Mouse (Mus musculus): ENCODE data around the gene Cenps. TPM values are rescaled to one million over a fixed set of nuclear protein-coding genes. Genes with fewer than 3 reads are reported as not detected.

Gene Cenps
- total and polyA plus RNA-seq, 3 experiments: 19.5 to 74.6 (median 43.7) TPM

DNA sequence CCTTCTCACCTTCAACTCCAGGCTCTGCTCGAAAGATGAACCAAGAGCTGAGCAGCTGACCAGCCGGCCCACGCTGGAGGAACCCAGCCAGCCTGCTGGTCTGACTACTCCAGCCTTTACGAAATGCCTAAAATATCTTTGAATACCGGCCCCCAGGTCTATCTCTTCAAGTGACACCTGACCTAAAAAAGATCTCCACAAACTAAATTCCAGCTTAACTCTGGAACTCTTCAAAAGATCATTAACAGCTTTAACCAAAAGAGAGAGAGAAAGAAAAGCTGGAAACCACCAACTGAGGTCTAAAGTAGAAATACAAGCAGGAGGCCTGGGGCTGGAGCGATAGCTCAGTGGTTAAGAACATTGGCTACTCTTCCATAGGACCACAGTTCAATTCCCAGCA lies 57.8 kb downstream of the Cenps start:
- DNase-seq (ENCODE audit: extremely low read depth): no peak
- Histone ChIP-seq H3K79me2 (replicated peaks; ENCODE audit: control insufficient read depth, extremely low read depth, insufficient read depth, poor library complexity, severe bottlenecking) (peaks cover 16% of the 10 kb centered on the region; the same call in 1 of the 2 replicates), H3K4me2 (ENCODE audit: insufficient read depth, low read depth, poor library complexity, severe bottlenecking) (no peak overlapping the region), H3K4me3 (replicated peaks in 1 of 3; ENCODE audit: low read depth in 2 of 3, low read length in 2 of 3, poor library complexity in 1 of 3) (no peak overlapping the region), H3K27me3 (replicated peaks) (no peaks in the 10 kb centered on the region), H3K9ac (ENCODE audit: insufficient read depth, low read depth) (no peak overlapping the region), H3K27ac (ENCODE audit: insufficient read depth, low read depth) (no peak overlapping the region), H3K36me3 (replicated peaks in 1 of 2; ENCODE audit: control insufficient read depth in 1 of 2, insufficient read depth in 1 of 2, low read length in 1 of 2) (peaks cover 7 to 64% of the 10 kb centered on the region in 2 experiments), H3K9me3 (replicated peaks; ENCODE audit: low read length) (no peaks in the 10 kb centered on the region), H3K4me1 (ENCODE audit: control insufficient read depth in 1 of 2, insufficient read depth in 2 of 2) (peaks cover 0 to 47% of the 10 kb centered on the region in 2 experiments; a peak in 2 of 4 replicates)
- dilution Hi-C loops (cut with MboI; ENCODE audit: extremely low pct_ligation_motif_present, extremely low pct_unique_long_range_greater_than_20kb, low sequenced_read_pairs): no loop called here
- no peak for TF ChIP-seq PAX5 (IDR thresholded peaks at IDR 0.05; ENCODE audit: low read length)
- no peak for TF ChIP-seq BHLHE40 (IDR thresholded peaks at IDR 0.05; ENCODE audit: low read depth, low read length)
- TF ChIP-seq SMC3 (IDR thresholded peaks at IDR 0.05; ENCODE audit: low read depth, low read length): no peak
- TF ChIP-seq MYC (IDR thresholded peaks at IDR 0.05; ENCODE audit: low read depth, low read length): no peak
- no peak for TF ChIP-seq IRF4 (IDR thresholded peaks at IDR 0.05; ENCODE audit: low read depth, low read length)
- no peak for TF ChIP-seq ETS1 (conservative IDR thresholded peaks at IDR 0.05; ENCODE audit: low read depth, low read length)
- TF ChIP-seq ZNF384 (IDR thresholded peaks at IDR 0.05; ENCODE audit: low read depth, low read length): no peak
- no peak for TF ChIP-seq JUN (IDR thresholded peaks at IDR 0.05; ENCODE audit: insufficient read depth, low read depth, low read length)
- TF ChIP-seq CTCF (conservative IDR thresholded peaks at IDR 0.05 in 1 of 2, IDR thresholded peaks at IDR 0.05 in 1 of 2; ENCODE audit: low read depth in 2 of 2, low read length in 2 of 2): no peak
- TF ChIP-seq NRF1 (IDR thresholded peaks at IDR 0.05; ENCODE audit: low read depth, low read length): no peak
- no peak for TF ChIP-seq ZKSCAN1 (IDR thresholded peaks at IDR 0.05; ENCODE audit: borderline replicate concordance, low read depth, low read length)
- no peak for TF ChIP-seq MAFK (IDR thresholded peaks at IDR 0.05; ENCODE audit: insufficient replicate concordance, low read length)
- no peak for TF ChIP-seq E2F4 (IDR thresholded peaks at IDR 0.05; ENCODE audit: insufficient replicate concordance, low read depth, low read length)
- TF ChIP-seq RCOR1 (conservative IDR thresholded peaks at IDR 0.05; ENCODE audit: low read depth, low read length): no peak
- TF ChIP-seq CHD1 (IDR thresholded peaks at IDR 0.05; ENCODE audit: low read depth, low read length): no peak
- TF ChIP-seq KAT2A (IDR thresholded peaks at IDR 0.05; ENCODE audit: insufficient replicate concordance, low read length): no peak
- TF ChIP-seq HCFC1 (IDR thresholded peaks at IDR 0.05; ENCODE audit: low read depth, low read length): no peak
- no peak for TF ChIP-seq CHD2 (IDR thresholded peaks at IDR 0.05; ENCODE audit: low read length)
- in situ Hi-C loops (cut with MboI; ENCODE audit: low pct_ligation_motif_present, low pct_unique_long_range_greater_than_20kb, low sequenced_read_pairs): no loop called here

DNA sequence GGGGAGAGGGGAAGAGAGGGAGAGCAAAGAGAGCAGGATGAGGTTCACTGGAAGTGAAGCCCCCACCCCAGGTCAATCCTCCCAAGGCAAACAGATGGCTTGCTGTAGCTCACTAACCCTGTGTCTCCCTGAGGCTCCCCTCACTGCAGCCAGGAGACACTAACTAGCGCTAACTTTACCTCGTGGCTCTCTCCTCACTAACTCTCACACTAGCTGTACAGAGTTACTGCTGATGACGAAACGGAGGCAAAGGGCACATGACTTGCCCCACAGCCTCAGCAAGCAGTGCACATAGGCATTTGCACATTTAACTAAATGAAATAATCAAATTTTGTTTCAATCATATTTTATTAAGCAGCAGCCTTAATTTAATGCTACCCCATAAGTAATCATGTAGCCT lies 59.2 kb downstream of the Cenps start:
- dilution Hi-C loops (cut with MboI; ENCODE audit: extremely low pct_ligation_motif_present, extremely low pct_unique_long_range_greater_than_20kb, low sequenced_read_pairs) (no loop called here), in situ Hi-C loops (cut with MboI; ENCODE audit: low pct_ligation_motif_present, low pct_unique_long_range_greater_than_20kb, low sequenced_read_pairs) (no loop called here)
- Histone ChIP-seq H3K27ac (ENCODE audit: insufficient read depth, low read depth) (no peak overlapping the region), H3K36me3 (replicated peaks in 1 of 2; ENCODE audit: control insufficient read depth in 1 of 2, insufficient read depth in 1 of 2, low read length in 1 of 2) (peaks cover 10 to 64% of the 10 kb centered on the region in 2 experiments), H3K79me2 (replicated peaks; ENCODE audit: control insufficient read depth, extremely low read depth, insufficient read depth, poor library complexity, severe bottlenecking) (peaks cover 15% of the 10 kb centered on the region; the same call in 1 of the 2 replicates), H3K27me3 (replicated peaks) (no peaks in the 10 kb centered on the region), H3K4me2 (ENCODE audit: insufficient read depth, low read depth, poor library complexity, severe bottlenecking) (no peak overlapping the region), H3K4me1 (ENCODE audit: control insufficient read depth in 1 of 2, insufficient read depth in 2 of 2) (peaks cover 0 to 41% of the 10 kb centered on the region in 2 experiments; a peak in 2 of 4 replicates), H3K9me3 (replicated peaks; ENCODE audit: low read length) (no peaks in the 10 kb centered on the region), H3K4me3 (replicated peaks in 1 of 3; ENCODE audit: low read depth in 2 of 3, low read length in 2 of 3, poor library complexity in 1 of 3) (no peak overlapping the region), H3K9ac (ENCODE audit: insufficient read depth, low read depth) (no peak overlapping the region)
- TF ChIP-seq POLR2A (IDR thresholded peaks at IDR 0.05; ENCODE audit: low read depth, low read length) (no peak), PAX5 (IDR thresholded peaks at IDR 0.05; ENCODE audit: low read length) (no peak), MXI1 (IDR thresholded peaks at IDR 0.05; ENCODE audit: low read depth, low read length) (no peak), CTCF (conservative IDR thresholded peaks at IDR 0.05 in 1 of 2, IDR thresholded peaks at IDR 0.05 in 1 of 2; ENCODE audit: low read depth in 2 of 2, low read length in 2 of 2) (no peak), POLR2AphosphoS2 (IDR thresholded peaks at IDR 0.05; ENCODE audit: low read depth, low read length) (no peak), RCOR1 (conservative IDR thresholded peaks at IDR 0.05; ENCODE audit: low read depth, low read length) (no peak), MAFK (IDR thresholded peaks at IDR 0.05; ENCODE audit: insufficient replicate concordance, low read length) (no peak), ELF1 (IDR thresholded peaks at IDR 0.05; ENCODE audit: low read depth, low read length) (no peak)
- DNase-seq (ENCODE audit: extremely low read depth): no peak

Other genes starting within 250 kb of the Cenps start
- 48.5 and 51.3 TPM in 2 replicates for gene Pex14, start 37.8 kb downstream of the Cenps start, total RNA-seq (2012; rRNA removed)
- gene Pex14, start 37.8 kb downstream of the Cenps start, total RNA-seq (2014; rRNA removed): 60.3 and 63.6 TPM in 2 replicates
- 59.2 and 67.7 TPM in 2 replicates for gene Pex14, start 37.8 kb downstream of the Cenps start, polyA plus RNA-seq (2012; ENCODE audit: insufficient read length, low read depth)
- 26.8 and 27.2 TPM in 2 replicates for gene Dffa, start 33.5 kb downstream of the Cenps start, total RNA-seq (2012; rRNA removed)
- 23.4 and 23.7 TPM in 2 replicates for gene Dffa, start 33.5 kb downstream of the Cenps start, total RNA-seq (2014; rRNA removed)
- 42.0 and 44.8 TPM in 2 replicates for gene Dffa, start 33.5 kb downstream of the Cenps start, polyA plus RNA-seq (2012; ENCODE audit: insufficient read length, low read depth)
- 0.50 and 0.59 TPM in 2 replicates for gene Cort, start 10.9 kb downstream of the Cenps start, total RNA-seq (2012; rRNA removed)
- not detected in 2 replicates for gene Cort, start 10.9 kb downstream of the Cenps start, total RNA-seq (2014; rRNA removed)
- 0.94 and 1.4 TPM in 2 replicates for gene Cort, start 10.9 kb downstream of the Cenps start, polyA plus RNA-seq (2012; ENCODE audit: insufficient read length, low read depth)
- 51.6 and 52.5 TPM in 2 replicates for gene Pgd, start 29.1 kb upstream of the Cenps start, total RNA-seq (2012; rRNA removed)
- gene Pgd, start 29.1 kb upstream of the Cenps start, total RNA-seq (2014; rRNA removed): 41.6 and 50.1 TPM in 2 replicates
- 251 and 277 TPM in 2 replicates for gene Pgd, start 29.1 kb upstream of the Cenps start, polyA plus RNA-seq (2012; ENCODE audit: insufficient read length, low read depth)
- 25.0 and 27.6 TPM in 2 replicates for gene Kif1b, start 170.1 kb upstream of the Cenps start, total RNA-seq (2012; rRNA removed)
- 10.0 and 11.2 TPM in 2 replicates for gene Kif1b, start 170.1 kb upstream of the Cenps start, total RNA-seq (2014; rRNA removed)
- gene Kif1b, start 170.1 kb upstream of the Cenps start, polyA plus RNA-seq (2012; ENCODE audit: insufficient read length, low read depth): 15.0 and 17.0 TPM in 2 replicates

Data from CH12.LX (cell line).